Mouse (Mus musculus) spleen, postnatal 14 days (tissue): ENCODE measurements around the gene Serpina1f.
"Not testable (repeated sequence)": the region's sequence is repeated elsewhere in the genome, so short reads cannot be mapped to it uniquely, and the experiment has no call there.

Experiments used
- DNase-seq, 2 experiments: peaks; one replicate each; pipeline ENCODE4 v3.0.0; 2021 to 2022; ENCODE audit warnings: low spot score in 2 of 2

Serpina1f gene

GRCm38 (mm10) chr12:103695429-103695828 is at the start of gene Serpina1f:
TSS of gene Serpina1f (minus strand) at chr12:103695529.
- no peak for DNase-seq

- DNase-seq: not testable (repeated sequence)
Observed at GRCm38 (mm10) chr12:103737791-103738580, 42.7 kb upstream of the Serpina1f start.

DNA sequence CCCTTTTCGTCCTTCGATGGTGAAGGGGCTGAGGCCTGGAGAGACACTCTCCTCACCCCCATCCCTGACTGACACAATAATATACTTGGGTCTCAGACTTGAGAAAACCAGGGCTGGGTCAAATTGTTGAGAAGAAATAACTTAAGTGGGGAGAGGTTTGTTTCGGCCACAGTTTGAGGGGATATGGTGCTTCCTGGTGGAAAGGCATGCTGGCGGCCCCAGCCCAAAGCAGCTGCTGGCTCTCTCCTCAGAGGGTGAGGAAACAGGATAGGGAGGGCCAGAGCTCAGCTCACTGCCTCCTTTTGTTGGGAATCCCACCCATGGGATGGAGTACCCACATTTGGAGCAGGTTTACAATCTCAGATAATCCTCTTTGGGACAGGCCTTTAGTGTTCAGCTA is 40.2 kb upstream of the Serpina1f start:
- DNase-seq: not testable (repeated sequence)

- DNase-seq: not testable (repeated sequence)
Observed at GRCm38 (mm10) chr12:103735101-103735500, 39.8 kb upstream of the Serpina1f start.

DNA sequence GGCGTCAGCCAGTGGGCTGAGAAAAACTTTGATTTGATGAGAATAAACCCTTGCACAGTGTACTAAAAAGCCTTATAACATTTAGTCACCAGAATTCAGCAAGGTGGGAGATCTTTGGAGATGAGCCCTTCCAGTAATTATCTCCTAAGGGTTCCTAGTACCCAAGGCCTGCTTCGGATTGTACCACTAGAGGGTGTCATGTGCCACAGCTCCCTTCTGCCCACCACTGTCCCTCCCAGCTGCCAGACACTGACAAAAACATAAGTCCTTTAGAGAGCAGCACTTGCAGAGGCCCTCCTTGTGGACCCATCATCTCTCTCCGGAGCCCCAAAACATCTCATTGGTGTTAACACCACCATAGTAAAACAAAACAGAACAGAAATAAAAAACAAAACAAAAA is 16.2 kb upstream of the Serpina1f start:
- no peak for DNase-seq

- DNase-seq: no peak
Observed at GRCm38 (mm10) chr12:103710405-103710804, 15.1 kb upstream of the Serpina1f start.

DNA sequence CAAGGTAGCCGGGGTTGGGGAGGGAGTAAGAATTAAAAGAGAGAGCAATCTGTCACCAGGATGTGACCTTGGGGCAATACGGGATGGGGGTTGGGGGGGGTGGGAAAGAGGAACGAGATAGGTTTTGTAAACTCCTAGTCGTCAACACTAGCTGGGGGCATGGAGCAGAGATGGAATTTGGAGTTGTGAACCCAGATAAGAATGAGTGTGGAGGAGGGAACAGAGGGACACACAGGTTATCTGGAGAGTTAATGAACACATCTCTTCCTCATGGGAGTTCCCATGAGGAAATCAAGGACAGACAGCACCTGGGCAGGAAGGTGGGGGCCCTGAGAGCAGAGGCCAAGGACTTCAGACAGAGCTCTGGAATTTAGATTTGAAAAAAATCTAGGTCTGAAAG is 10.8 kb upstream of the Serpina1f start:
- no peak for DNase-seq

DNA sequence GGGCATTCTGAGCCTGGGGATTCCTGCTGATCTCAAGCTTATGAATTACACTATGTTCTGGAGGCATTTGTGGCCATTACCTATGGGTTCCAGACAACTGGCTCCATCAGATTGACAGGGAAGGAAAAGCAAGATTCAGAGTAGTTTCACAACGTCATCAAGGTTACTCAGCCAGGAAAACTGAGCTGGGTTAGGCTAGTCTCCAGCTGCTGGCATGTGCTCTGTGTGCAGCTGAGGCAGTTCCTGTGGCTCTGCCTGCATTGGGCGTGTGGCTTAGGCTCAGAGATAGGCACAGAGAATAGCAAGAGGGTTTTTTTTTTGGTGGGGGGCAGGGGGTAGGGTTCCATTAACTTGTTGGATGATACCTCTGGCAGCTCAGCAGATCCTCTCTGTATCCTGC is 10.2 kb upstream of the Serpina1f start:
- no peak for DNase-seq

- no peak for DNase-seq
Observed at GRCm38 (mm10) chr12:103700144-103700750, 4.9 kb upstream of the Serpina1f start.

DNA sequence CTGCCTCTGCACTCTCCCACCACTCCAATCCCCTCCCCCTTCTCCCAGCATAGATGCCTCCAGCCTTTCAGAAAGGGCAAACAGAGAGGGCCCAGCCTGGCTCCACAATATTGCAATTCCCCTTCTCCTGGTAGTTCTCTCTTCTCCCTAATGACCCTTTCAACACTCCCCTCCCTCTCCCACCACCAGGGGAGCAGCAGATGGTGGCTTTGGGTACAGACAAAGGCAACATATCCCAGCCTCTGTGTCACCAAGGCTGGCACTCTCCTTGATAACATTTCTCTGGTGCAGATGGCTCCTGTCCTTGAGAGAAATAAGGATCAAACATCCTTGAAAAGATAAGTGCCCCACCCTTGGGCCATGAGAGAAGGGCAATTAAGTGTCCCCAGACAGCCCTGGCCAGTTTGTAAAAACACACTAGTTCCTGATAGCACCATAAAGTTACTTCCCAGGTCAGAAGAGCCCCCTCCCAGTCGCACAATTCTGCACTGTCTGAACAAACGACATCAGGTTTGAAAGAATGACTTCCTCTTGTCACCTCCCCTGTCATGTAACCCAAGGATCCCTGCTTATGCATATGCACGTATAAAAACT is 7.0 kb downstream of the Serpina1f start:
- no peak for DNase-seq

GRCm38 (mm10) chr12:103687021-103687420 is 8.3 kb downstream of the Serpina1f start:
- DNase-seq: no peak

DNA sequence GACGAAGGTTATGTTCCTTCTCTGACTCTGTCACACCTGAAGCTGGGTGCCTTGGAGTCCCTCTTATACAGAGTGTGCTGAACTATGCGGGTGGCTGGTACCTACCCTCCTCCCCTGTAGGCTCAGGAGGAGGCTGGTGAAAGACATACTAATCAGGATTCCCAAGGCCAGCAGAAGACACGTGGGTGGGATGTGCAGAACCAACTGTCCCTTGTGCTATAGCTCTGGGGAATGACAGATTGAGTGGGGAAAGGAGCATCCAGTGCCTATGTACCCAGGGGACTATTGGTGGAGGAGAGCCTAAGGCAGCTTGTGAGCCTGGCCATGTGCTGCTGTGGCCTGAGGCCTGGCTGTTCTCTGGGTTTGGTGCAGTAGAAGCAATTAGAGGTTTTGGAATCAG is 9.3 kb downstream of the Serpina1f start:
- no peak for DNase-seq

DNA sequence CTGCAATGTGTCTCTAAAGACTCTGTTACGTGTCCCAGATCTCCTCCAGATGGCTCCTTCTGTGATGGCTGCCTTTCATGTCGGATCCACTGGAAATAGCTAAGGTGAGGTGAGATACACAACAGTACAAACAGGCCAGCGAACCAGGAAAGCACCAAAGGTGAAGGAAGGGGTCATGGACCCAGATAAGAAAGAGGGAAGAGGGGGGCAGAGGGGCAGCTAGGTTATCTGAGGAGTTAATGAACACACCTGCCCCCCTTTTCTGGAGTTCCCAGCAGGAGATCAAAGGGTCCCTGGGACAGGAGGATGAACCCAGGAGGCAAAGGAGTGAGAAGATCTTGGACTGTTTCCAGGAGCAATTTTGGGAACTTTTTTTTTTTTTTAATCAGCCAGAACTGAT is 9.9 kb downstream of the Serpina1f start:
- DNase-seq: no peak

DNA sequence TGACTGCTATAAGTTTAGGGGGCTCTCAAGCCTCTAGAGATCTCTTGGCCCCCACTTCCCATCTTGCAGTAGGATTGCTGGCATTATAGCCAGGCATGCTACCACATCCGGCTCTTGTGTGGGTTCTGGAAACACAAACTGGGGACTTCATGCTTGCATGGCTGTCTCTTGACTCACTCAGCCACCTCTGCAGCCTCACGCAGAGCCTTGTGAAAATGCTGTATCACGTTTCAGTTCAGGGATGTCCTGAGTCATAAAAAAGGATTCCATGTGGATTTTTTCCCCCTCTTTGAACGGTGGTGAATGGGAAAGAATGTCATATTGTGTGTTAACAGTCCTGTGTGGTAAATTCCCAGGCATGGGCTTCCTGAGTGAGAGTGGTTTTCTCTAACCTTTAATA is 11.6 kb downstream of the Serpina1f start:
- no peak for DNase-seq

- no peak for DNase-seq
Observed at GRCm38 (mm10) chr12:103681739-103682138, 13.6 kb downstream of the Serpina1f start.

DNA sequence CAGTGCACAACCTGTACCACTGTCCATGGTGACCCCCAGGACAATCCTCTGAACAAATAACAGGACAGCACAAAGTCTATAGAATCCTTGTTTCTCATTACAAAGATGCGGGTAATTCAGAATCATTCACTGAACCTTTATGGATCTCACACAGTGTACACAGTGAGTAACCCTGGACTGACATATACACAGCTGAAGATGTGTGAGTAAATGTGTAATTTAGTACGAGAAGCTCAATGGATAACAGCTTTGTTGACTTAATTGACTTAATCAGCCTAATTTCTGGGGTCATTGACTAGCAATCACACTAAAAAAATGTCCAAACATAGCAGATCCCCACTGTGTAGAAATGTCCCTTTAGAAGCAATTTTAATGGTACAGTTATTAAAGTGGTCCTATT is 14.2 kb downstream of the Serpina1f start:
- DNase-seq: no peak

DNA sequence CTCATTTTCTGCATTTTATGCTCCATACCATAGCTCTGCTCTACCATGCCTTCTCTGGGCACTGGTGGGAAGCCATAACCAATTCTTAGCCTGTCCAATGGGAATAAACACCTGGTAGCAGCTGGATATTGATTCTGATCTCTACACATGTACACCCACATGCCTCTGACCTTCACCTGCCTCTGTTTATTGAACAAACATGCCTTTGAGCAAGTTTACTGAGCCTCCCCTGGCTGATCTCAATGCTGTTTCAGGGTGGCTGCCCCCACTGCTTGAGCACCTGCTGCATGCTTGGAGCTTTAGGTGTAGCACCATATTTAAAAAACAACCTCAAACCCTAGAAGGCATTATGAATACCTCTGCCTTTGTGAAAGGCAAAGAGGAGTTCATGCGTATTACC is 15.5 kb downstream of the Serpina1f start:
- not testable (repeated sequence) for DNase-seq

GRCm38 (mm10) chr12:103676039-103676438 is 19.3 kb downstream of the Serpina1f start, which contains the start of gene Serpina16:
TSS of gene Serpina16 (minus strand) at chr12:103676139.
- no peak for DNase-seq

DNA sequence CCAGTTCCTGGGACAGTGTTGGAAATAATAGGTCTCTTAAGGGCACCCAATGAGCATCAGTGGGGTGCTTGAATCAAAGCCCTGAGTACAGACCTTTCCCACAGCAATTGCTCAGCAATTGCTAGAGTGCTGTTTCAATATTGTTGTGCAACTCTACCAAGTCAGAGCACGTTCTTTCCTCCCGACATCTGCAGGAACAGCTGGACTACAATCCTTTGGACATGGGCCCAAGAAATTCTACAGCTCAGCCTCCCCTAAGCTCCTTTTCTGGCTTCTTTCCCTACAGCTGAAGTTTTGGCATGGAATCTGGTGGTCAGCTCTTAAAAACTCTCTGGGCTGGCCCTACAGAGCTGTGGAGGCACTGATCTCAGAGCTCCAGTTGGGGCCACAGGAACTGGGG is 22.1 kb downstream of the Serpina1f start:
- DNase-seq: no peak

- no peak for DNase-seq
Observed at GRCm38 (mm10) chr12:103671483-103671882, 23.8 kb downstream of the Serpina1f start.

GRCm38 (mm10) chr12:103670964-103671363 is 24.4 kb downstream of the Serpina1f start:
- no peak for DNase-seq

DNA sequence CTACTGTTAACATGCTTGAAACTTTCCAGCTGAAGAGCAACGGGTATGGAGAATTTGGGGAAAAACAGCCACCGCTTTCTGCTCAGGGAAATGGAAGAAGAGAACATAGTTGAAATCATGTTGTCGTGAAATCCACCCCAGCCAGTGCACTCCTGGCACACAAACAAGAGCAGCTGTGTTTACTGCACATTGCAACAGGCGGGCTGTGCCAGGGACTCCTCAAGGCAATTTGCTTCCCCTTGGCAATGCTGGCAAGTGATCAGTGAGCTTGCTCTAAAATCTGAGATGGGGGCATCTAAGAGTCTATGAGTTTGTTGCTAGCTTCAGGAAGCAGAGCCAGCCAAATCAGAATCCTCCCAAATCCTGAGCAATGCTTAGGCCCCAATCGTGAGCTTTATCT is 25.0 kb downstream of the Serpina1f start:
- DNase-seq: no peak

DNA sequence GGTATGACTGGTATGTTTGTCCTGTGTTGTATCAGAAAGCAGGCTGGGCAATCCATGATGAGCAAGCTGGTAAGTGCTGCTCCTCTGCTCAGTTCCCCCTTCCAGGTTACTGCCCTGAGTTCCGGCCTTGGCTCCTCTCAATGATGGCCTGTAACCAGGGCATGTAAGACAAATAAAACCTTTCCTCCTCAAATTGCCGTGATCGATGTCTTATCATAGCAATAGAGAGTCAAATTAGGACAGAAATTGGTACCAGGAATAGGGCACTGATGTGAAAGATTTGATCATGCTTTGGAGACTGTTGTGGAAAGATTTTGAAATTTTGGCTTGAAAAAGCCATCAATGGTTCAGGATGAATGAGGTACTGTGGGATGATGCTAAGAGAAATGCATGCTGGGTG is 30.0 kb downstream of the Serpina1f start:
- DNase-seq: no peak
